Mouse (Mus musculus) adrenal gland, adult 10 weeks (tissue): Measurements from ENCODE around the gene Dock9. TPM values are rescaled to one million over a fixed set of nuclear protein-coding genes. Genes with fewer than 3 reads are reported as not detected.

Experiments used
- polyA plus RNA-seq: library from polyadenylated mRNA; stranded (reverse); fragments of 350-450 nt; fragmentation: Illumina TruSeq; extraction: RNeasy Lipid Tissue Mini Kit (QIAGEN cat#74804); gene quantifications from one replicate; pipeline ENCODE4 v1.2.3, GENCODE M21; 2014; ENCODE audit warnings: low read depth, low replicate concordance

Gene Dock9
- polyA plus RNA-seq = 26.0 TPM

GRCm38 (mm10) chr14:121797457-121798410 lies at the start of gene Dock9:
Gene Dock9, minus strand, starts transcription at chr14:121797837.

GRCm38 (mm10) chr14:121504781-121505484 lies 292.7 kb downstream of the Dock9 start, which contains the start of gene Slc15a1:
Gene Slc15a1, minus strand, starts transcription at chr14:121505252.

Other genes starting within 250 kb of the Dock9 start
- 10.2 TPM for gene Ubac2, start 80.8 kb upstream of the Dock9 start, polyA plus RNA-seq
- 0.41 TPM for gene Gpr18, start 117.9 kb upstream of the Dock9 start, polyA plus RNA-seq
- 0.47 TPM for gene Gpr183, start 167.4 kb upstream of the Dock9 start, polyA plus RNA-seq
- gene Timm8a2, start 236.8 kb upstream of the Dock9 start, polyA plus RNA-seq = not detected